Mouse (Mus musculus) erythroblast, embryonic 14.5 days (primary cell): ENCODE results near the gene Sort1.

Experiments used
- GATA1 ChIP-seq: IDR thresholded peaks from 2 replicates; pipeline ENCODE4 v1.6.1; 2012; ENCODE audit warnings: low read length, inconsistent platforms, mixed read lengths
- TAL1 ChIP-seq: IDR thresholded peaks from 3 replicates; pipeline ENCODE4 v1.6.1; 2012; ENCODE audit warnings: low read length, inconsistent platforms, mixed read lengths

- TF ChIP-seq GATA1 (no peak), TAL1 (no peak)
Observed at GRCm38 (mm10) chr3:108297050-108297419, 13.2 kb downstream of the Sort1 start.
